Mouse (Mus musculus): Measurements from ENCODE around the gene Arhgap24. TPM values are rescaled to one million over a fixed set of nuclear protein-coding genes. Genes with fewer than 3 reads are reported as not detected.
A peak's percentile ranks its signal among the peaks of the same experiment; 100 is the strongest.

The Arhgap24 gene
- polyA plus RNA-seq, 1 experiment from 2014 or later: 6.7 TPM

DNA sequence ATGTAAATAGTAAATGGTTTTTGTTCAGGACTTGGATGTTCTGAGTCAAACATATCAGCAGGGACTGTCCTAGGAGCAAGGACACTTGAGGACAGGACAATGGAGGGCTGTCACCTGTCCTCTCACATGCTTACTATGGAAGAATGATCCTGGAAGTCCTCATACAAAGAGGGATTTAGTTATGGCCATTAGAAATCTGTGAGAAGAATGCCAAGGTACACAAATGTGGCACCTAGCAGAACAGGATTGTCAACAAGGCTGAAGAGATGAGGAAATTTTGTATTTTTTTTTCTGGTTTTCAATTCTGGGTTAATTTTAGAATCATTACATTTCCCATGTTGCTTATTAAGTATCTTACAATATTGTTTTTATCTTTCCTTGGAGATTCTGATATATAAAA lies 326.3 kb downstream of the Arhgap24 start:
- H3K9me3 ChIP-seq (ENCODE audit: control insufficient read depth, low read length): no peaks in the 10 kb centered on the region
- no peaks in the 10 kb centered on the region for H3K4me1 ChIP-seq (replicated peaks; ENCODE audit: control insufficient read depth, insufficient read depth, low read length)
- no peak overlapping the region for H3K27ac ChIP-seq (ENCODE audit: low read depth, low read length)
- no peak overlapping the region for H3K4me2 ChIP-seq (replicated peaks; ENCODE audit: low read depth, low read length)
- no peak for ATAC-seq (ENCODE audit: low FRiP score)
- H3K27me3 ChIP-seq (ENCODE audit: control insufficient read depth, insufficient read depth, low read length): no peaks in the 10 kb centered on the region
- no peaks in the 10 kb centered on the region for H3K36me3 ChIP-seq (ENCODE audit: control insufficient read depth, insufficient read depth, low read length)
- no peak for DNase-seq (ENCODE audit: low spot score)
- H3K9ac ChIP-seq (ENCODE audit: low read depth, low read length): no peak overlapping the region
- H3K4me3 ChIP-seq (ENCODE audit: low read depth, low read length): no peak overlapping the region

DNA sequence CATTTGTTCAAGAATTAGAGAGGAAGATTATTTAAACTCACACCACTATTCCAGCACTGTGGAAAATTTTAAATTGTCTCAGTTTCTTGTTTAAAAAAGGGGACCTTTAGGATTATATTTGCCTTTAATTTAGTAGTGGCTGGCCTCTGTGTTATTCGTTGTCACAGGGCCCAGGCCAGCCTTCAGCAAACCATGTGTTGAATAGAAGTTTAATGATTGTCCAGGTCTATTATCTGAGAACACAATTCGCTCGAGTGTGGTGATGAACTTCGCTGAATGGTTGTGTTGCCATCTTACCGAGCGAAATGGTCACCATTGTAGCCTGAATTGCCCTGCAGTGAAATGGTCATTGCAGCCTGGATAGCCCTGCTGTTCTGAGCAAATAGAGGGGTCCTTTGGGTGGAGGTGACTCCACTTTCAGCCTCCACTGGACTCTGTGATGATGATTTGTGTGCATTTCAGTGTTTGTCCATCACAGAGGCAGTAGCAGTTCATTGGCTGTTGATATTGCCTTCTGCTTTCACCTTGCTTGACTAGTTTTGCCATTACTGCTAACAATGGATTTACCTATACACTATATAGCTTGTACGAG lies 329.3 kb downstream of the Arhgap24 start:
- Histone ChIP-seq H3K27ac (ENCODE audit: low read depth, low read length) (no peak overlapping the region), H3K4me3 (ENCODE audit: low read depth, low read length) (no peak overlapping the region), H3K27me3 (ENCODE audit: control insufficient read depth, insufficient read depth, low read length) (no peaks in the 10 kb centered on the region), H3K4me2 (replicated peaks; ENCODE audit: low read depth, low read length) (no peak overlapping the region), H3K36me3 (ENCODE audit: control insufficient read depth, insufficient read depth, low read length) (no peaks in the 10 kb centered on the region), H3K4me1 (replicated peaks; ENCODE audit: control insufficient read depth, insufficient read depth, low read length) (no peaks in the 10 kb centered on the region), H3K9me3 (ENCODE audit: control insufficient read depth, low read length) (no peaks in the 10 kb centered on the region), H3K9ac (ENCODE audit: low read depth, low read length) (no peak overlapping the region)
- DNase-seq (ENCODE audit: low spot score) (no peak), ATAC-seq (ENCODE audit: low FRiP score) (no peak)
- WGBS: 48% methylated on average over 7 of the region's 7 CpGs

DNA sequence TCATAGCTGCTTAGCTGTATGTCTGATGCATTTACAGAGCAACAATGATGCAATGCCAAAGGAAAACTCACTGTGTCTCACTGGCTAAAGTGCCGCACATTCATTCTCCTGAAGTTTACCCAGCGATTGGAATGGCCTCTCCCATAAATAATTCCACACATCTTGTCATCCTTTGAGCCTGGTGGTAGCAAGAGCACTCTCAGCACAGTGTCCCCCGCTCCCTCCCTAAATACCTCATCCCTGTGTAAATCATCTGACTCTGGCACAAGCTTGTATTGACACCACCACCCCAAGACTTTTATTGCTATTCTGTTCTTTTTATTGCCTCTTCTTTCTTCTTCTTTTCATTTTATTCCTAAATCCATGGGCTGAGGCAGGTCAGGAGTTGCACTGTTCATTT lies 332.1 kb downstream of the Arhgap24 start:
- no peaks in the 10 kb centered on the region for H3K9me3 ChIP-seq (ENCODE audit: control insufficient read depth, low read length)
- no peak overlapping the region for H3K9ac ChIP-seq (ENCODE audit: low read depth, low read length)
- H3K4me2 ChIP-seq (replicated peaks; ENCODE audit: low read depth, low read length): no peak overlapping the region
- no peak overlapping the region for H3K27ac ChIP-seq (ENCODE audit: low read depth, low read length)
- ATAC-seq (ENCODE audit: low FRiP score) (no peak), DNase-seq (ENCODE audit: low spot score) (no peak)
- no peaks in the 10 kb centered on the region for H3K36me3 ChIP-seq (ENCODE audit: control insufficient read depth, insufficient read depth, low read length)
- WGBS: 78% methylated on average over 3 of the region's 3 CpGs
- no peaks in the 10 kb centered on the region for H3K27me3 ChIP-seq (ENCODE audit: control insufficient read depth, insufficient read depth, low read length)
- H3K4me3 ChIP-seq (ENCODE audit: low read depth, low read length): no peak overlapping the region
- H3K4me1 ChIP-seq (replicated peaks; ENCODE audit: control insufficient read depth, insufficient read depth, low read length): no peaks in the 10 kb centered on the region

DNA sequence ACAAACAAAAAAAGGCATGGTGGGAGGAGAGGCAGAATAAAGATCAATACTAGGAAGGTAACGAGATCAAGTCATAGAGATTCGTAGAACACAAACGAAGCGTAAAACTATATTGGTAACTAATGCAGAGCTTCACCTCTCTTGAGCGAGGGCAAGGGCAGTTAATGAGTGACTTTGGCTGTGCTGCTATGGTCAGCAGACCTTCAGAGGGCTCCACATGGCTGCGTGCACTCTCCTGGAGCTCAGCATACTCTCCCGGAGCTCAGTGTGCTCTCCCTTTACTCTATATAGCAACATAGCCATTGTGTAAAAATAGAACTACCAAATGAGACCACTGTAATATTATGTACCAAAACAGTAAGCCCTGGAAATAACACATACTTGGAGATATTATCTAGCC lies 336.4 kb downstream of the Arhgap24 start:
- H3K4me2 ChIP-seq (replicated peaks; ENCODE audit: low read depth, low read length): no peak overlapping the region
- no peaks in the 10 kb centered on the region for H3K4me1 ChIP-seq (replicated peaks; ENCODE audit: control insufficient read depth, insufficient read depth, low read length)
- H3K36me3 ChIP-seq (ENCODE audit: control insufficient read depth, insufficient read depth, low read length): no peaks in the 10 kb centered on the region
- H3K4me3 ChIP-seq (ENCODE audit: low read depth, low read length): no peak overlapping the region
- H3K9ac ChIP-seq (ENCODE audit: low read depth, low read length): no peak overlapping the region
- WGBS: 77% methylated on average over 7 of the region's 7 CpGs
- no peak for ATAC-seq (ENCODE audit: low FRiP score)
- no peak for DNase-seq (ENCODE audit: low spot score)
- no peaks in the 10 kb centered on the region for H3K27me3 ChIP-seq (ENCODE audit: control insufficient read depth, insufficient read depth, low read length)
- H3K9me3 ChIP-seq (ENCODE audit: control insufficient read depth, low read length): no peaks in the 10 kb centered on the region
- no peak overlapping the region for H3K27ac ChIP-seq (ENCODE audit: low read depth, low read length)

DNA sequence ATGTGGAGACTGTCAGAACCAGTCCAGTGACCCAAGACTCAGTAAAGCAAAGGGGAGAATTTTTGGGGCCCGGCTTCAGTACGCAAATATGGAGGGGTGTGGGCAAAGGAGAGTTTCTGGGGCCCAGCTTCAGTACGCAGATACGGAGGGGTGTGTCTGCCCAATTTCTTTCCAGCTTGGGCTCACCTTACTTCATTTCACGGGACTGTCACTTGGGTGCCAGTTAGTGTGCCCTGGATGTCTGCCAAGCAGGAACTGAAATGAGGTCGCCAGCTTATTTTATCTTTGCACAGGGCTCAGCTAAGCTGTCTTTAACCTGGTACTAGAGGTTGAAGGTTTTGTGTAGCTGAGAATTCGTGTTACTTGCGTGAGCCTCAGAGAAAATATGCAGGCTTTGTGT lies 344.3 kb downstream of the Arhgap24 start:
- Histone ChIP-seq H3K27ac (ENCODE audit: low read depth, low read length) (no peak overlapping the region), H3K9me3 (ENCODE audit: control insufficient read depth, low read length) (no peaks in the 10 kb centered on the region), H3K27me3 (ENCODE audit: control insufficient read depth, insufficient read depth, low read length) (no peaks in the 10 kb centered on the region), H3K4me1 (replicated peaks; ENCODE audit: control insufficient read depth, insufficient read depth, low read length) (no peaks in the 10 kb centered on the region), H3K4me2 (replicated peaks; ENCODE audit: low read depth, low read length) (no peak overlapping the region), H3K4me3 (ENCODE audit: low read depth, low read length) (no peak overlapping the region), H3K36me3 (ENCODE audit: control insufficient read depth, insufficient read depth, low read length) (no peaks in the 10 kb centered on the region), H3K9ac (ENCODE audit: low read depth, low read length) (no peak overlapping the region)
- DNase-seq (ENCODE audit: low spot score) (no peak), ATAC-seq (ENCODE audit: low FRiP score) (no peak)
- 88% methylated on average over 8 of the region's 8 CpGs for WGBS

DNA sequence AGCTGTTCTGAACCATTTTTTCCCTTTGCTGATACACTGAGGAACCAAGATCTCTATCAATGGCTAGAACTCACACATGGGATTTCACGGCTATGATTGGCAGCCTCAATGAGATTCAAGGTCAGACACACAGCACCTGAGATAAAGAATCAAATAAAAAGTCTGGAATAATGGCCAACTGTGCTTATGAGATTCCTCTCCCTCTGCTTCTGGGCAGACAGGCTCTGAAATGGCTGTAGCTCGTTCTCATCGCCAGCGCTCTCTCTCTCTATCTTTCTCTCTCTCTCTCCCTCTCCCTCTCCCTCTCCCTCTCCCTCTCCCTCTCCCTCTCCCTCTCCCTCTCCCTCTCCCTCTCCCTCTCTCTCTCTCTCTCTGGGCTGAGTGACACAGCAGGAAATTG lies 357.9 kb downstream of the Arhgap24 start:
- no peak for ATAC-seq (ENCODE audit: low FRiP score)
- Histone ChIP-seq H3K36me3 (ENCODE audit: control insufficient read depth, insufficient read depth, low read length) (no peaks in the 10 kb centered on the region), H3K4me1 (replicated peaks; ENCODE audit: control insufficient read depth, insufficient read depth, low read length) (no peaks in the 10 kb centered on the region), H3K4me2 (replicated peaks; ENCODE audit: low read depth, low read length) (no peak overlapping the region), H3K4me3 (ENCODE audit: low read depth, low read length) (no peak overlapping the region), H3K27me3 (ENCODE audit: control insufficient read depth, insufficient read depth, low read length) (no peaks in the 10 kb centered on the region), H3K9me3 (ENCODE audit: control insufficient read depth, low read length) (no peaks in the 10 kb centered on the region), H3K27ac (ENCODE audit: low read depth, low read length) (no peak overlapping the region), H3K9ac (ENCODE audit: low read depth, low read length) (no peak overlapping the region)
- WGBS: 76% methylated on average over 4 of the region's 4 CpGs
- no peak for DNase-seq (ENCODE audit: low spot score)

DNA sequence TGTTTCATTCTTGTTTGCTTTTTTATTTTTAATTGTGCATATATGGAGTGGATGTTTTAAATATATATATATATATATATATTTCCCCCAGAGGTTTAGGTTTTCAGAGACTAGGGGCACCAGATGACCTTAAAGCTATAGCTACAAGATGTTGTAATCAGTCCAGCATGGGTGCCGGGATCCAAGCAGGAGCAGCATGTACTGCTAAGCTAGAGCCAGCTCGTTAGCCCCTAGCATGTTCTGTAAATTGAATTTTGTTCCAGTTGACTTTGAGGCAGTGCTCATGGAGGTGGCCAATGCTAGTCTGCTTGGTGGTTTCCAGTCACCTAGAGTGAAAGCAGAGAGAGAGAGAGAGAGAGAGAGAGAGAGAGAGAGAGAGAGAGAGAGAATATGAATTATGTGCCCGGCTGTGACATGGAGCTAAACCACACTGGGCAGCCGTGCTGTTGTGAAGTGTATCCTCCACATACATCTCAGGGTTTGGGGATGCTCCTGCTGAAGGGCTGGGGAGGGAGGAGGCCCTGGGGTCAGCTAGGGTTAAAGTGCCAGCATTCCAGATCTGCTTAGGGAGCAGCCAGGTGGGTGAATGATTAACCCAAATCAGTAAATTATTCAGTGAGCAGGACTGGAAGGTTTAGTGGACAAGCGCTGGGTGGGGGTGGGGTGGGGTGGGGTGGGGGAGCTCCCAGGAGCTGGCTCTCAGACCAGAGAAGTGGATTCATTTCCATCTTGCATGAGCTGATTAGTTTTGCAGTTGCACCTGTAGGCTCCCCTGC lies 362.9 kb downstream of the Arhgap24 start:
- Histone ChIP-seq H3K9ac (ENCODE audit: low read depth, low read length) (no peak overlapping the region), H3K9me3 (ENCODE audit: control insufficient read depth, low read length) (no peaks in the 10 kb centered on the region), H3K4me2 (replicated peaks; ENCODE audit: low read depth, low read length) (no peak overlapping the region), H3K27ac (ENCODE audit: low read depth, low read length) (no peak overlapping the region), H3K4me3 (ENCODE audit: low read depth, low read length) (no peak overlapping the region), H3K27me3 (ENCODE audit: control insufficient read depth, insufficient read depth, low read length) (no peaks in the 10 kb centered on the region), H3K36me3 (ENCODE audit: control insufficient read depth, insufficient read depth, low read length) (no peaks in the 10 kb centered on the region), H3K4me1 (replicated peaks; ENCODE audit: control insufficient read depth, insufficient read depth, low read length) (0 out of 2 replicates have a peak, but pooled peaks cover 2% of the 10 kb centered on the region)
- DNase-seq (ENCODE audit: low spot score) (no peak), ATAC-seq (ENCODE audit: low FRiP score) (peak; percentile 30; the same call in 1 of the 2 replicates)
- 33% methylated on average over 5 of the region's 5 CpGs for WGBS

DNA sequence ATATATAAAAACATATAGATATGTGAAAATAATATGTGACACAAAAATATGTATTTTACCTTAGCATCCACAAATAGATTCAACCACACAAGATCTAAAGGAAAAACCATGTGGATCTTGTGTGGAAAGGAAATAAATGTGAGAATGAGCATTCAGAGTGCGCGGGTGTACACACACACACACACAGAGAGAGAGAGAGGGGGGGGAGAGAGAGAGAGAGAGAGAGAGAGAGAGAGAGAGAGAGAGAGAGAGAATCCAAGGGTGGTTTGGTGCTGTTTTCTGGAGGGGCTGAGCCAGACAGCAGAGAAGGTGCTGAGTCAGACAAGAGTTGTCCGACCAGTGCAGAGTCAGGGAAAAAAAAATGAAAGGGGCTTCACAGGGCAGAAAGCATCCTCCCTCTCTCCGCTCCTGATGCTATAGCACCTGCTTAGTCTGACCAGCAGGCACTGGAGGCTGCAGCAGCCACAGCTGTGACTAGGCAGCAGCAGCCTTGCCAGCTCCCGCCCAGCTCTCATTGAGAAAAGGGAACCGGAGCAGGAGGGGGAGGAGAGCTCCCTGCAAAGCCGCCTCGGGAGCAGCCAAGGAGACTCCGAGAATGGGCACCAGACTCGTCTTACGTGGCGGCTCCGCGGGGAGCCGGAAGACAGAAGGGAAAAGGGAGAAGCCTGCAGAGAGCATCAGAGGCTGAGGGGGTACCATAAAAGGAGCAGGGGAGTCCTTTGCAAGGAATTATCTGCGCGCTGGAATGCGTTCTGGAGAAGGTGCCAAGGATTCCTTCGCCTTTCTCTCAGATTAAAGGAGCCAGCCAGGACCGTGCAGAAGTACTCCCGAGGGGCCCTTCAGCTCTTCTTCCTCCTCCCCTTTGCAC lies 363.8 kb downstream of the Arhgap24 start:
- WGBS: 0% methylated on average over 21 of the region's 21 CpGs
- Histone ChIP-seq H3K9ac (ENCODE audit: low read depth, low read length) (peak overlapping the region; percentile 58), H3K4me1 (replicated peaks; ENCODE audit: control insufficient read depth, insufficient read depth, low read length) (0 out of 2 replicates have a peak, but pooled peaks cover 2% of the 10 kb centered on the region), H3K27me3 (ENCODE audit: control insufficient read depth, insufficient read depth, low read length) (no peaks in the 10 kb centered on the region), H3K4me2 (replicated peaks; ENCODE audit: low read depth, low read length) (peak overlapping the region; percentile 66), H3K27ac (ENCODE audit: low read depth, low read length) (peak overlapping the region; percentile 62; the same call in 1 of the 2 replicates), H3K9me3 (ENCODE audit: control insufficient read depth, low read length) (no peaks in the 10 kb centered on the region), H3K4me3 (ENCODE audit: low read depth, low read length) (peak overlapping the region; percentile 32), H3K36me3 (ENCODE audit: control insufficient read depth, insufficient read depth, low read length) (no peaks in the 10 kb centered on the region)
- DNase-seq (ENCODE audit: low spot score): peak; percentile 77
- ATAC-seq (ENCODE audit: low FRiP score): peak; percentile 94
